Mouse (Mus musculus): ENCODE results near the gene Zfp609. TPM values are rescaled to one million over a fixed set of nuclear protein-coding genes. Genes with fewer than 3 reads are reported as not detected.

The Zfp609 gene
- 6.8 and 9.2 TPM in 2 replicates for total RNA-seq (2015; ENCODE audit: low replicate concordance)
- 2.4 and 2.8 TPM in 2 replicates for total RNA-seq (2017; ENCODE audit: low replicate concordance)

DNA sequence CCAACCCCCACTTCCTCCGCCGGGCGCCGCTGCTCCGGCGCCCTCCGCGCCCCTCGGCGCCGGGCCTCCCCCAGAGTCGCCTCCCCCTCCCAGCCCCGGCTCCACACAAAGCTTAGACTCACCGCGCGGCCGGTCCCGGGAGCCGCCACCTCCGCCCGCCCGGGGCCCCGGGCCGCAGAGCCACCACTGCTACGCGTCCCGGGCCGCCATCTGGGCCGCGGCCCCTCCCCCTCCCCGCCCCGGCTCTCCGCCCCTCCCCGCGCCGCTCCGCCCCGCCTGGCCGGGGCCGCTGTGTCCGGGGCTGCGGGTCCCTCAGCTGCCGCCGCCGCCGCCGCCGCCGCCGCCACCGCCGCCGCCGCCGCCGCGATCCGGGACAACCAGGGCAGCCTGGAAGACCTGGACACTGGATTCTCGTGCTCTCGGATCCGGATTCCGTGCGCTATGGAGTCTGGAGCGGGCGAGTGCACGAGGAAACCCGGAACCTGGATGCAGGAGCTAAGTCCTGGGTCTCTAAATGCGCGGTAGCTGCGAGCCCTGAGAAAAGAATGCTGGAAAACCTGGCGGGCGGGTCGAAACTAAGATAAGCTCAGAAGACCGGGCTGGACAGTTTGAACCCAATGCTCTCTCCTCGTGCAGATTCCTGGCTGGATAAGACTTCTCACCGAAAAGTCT is at the start of gene Zfp609:
Gene Zfp609, minus strand, starts transcription at position 221 of the 672 bp plus-strand sequence.
- peak; percentile 75 for ATAC-seq (replicated peaks; ENCODE audit: low FRiP score, poor library complexity, severe bottlenecking)

DNA sequence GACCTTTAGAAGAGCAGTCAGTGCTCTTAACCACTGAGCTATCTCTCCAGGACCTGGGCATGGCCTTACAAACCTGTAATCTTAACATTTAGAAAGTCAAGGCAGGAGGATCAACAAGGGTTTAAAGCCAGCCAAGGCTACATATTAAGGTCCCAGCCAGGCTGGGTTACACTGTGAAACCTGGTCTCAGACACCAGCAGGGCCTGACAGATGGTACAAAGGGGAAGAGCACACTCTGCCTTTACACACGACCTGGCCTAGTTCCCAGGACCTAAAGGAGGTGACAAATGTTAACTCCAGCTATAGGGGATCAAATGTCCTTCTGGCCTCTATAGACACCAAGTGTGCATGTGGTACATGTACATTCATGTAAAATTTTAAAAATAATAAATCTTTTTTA is 32.3 kb upstream of the Zfp609 start:
- ATAC-seq (replicated peaks; ENCODE audit: low FRiP score, poor library complexity, severe bottlenecking) = no peak

DNA sequence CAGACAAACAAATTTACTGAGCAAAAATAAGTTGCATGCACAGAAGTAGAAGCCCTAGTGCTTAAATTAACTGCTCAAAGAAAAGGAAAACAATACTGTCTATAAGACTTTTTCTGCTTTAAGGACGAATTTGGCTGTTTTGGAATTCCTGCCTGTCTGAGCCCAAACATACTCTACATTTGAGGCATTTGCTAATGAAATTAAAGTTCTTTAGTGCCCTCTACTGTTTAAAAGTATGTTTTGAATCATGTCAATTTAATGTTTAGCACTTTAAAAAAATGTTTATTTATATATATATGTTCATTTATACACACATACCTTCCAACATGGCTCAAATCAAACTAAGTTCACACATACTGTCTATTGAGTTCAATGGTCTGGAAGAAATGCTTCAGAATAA is 22.8 kb upstream of the Zfp609 start:
- no peak for ATAC-seq (replicated peaks; ENCODE audit: low FRiP score, poor library complexity, severe bottlenecking)

DNA sequence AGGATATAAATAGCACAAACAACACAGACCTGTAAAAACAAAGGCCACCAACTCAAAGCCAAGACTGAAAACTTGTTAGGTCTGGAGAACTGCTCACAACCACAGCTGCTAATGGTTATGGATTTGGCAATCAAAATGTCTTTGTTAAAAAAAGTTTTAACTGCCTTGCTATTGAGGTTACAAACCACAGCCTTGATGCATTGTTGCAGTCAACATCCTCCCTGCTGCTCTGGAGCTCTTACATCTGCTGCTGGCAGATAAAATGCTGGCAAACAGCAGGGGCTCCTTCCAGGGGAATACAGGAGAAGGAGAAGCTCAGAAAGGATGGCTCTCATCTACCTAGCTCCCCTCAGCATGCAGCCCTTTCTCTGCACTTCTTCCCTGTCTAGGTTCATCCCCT is 20.8 kb upstream of the Zfp609 start:
- no peak for ATAC-seq (replicated peaks; ENCODE audit: low FRiP score, poor library complexity, severe bottlenecking)

DNA sequence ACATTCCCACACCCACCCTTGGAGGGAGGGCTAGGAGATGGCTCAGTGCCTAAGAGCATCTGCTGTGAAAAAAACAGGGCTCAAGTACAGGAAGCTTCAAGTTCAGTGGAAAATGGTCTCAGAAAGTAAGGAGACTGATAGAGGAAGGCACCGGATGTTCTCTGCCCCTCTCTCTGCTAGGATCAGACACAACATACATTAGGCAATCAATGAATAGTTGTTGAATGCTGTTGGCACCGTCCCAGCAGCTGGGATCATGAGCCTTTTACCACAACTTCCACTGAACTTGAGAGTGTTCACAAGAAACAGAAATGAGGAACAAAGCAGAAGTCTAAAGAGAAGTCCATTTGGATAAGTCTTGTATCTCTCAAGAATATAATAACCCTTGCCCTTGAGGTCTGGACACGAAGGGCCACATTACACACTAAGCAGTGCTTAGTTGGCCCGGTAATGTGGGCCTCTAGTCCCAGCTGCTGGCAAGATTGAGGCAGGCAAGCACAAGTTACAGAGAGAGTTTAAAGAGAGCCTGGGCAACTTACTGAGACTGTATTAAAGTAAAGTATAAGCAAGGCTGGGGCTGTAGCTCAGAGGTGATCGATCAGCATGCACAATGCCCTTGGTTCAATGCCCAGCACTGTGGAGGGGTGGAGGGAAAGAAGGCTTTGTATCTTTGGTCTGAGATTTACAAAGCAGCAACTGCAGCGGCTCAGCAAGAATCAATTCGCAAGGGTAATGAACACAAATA is 17.2 kb upstream of the Zfp609 start:
- ATAC-seq (replicated peaks; ENCODE audit: low FRiP score, poor library complexity, severe bottlenecking) = no peak

DNA sequence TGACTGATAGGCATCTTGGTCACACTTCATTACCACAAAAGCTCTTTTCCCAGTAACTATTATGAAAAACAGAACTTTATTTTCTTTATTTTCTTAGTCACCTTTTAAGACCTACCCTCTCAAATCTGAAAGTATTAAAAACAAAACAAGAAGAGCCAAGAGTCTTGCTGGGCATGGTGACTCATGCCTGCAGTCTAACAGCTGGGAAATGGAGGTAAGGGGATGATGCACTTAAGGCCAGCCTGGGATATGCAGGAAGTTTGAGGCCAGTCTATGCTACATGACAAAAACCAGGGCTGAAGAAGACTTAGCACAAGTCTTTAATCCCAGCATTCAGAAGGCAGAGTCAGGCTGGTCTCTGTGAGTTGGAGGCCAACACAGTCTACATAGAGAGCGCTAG is 12.5 kb upstream of the Zfp609 start:
- no peak for ATAC-seq (replicated peaks; ENCODE audit: low FRiP score, poor library complexity, severe bottlenecking)

DNA sequence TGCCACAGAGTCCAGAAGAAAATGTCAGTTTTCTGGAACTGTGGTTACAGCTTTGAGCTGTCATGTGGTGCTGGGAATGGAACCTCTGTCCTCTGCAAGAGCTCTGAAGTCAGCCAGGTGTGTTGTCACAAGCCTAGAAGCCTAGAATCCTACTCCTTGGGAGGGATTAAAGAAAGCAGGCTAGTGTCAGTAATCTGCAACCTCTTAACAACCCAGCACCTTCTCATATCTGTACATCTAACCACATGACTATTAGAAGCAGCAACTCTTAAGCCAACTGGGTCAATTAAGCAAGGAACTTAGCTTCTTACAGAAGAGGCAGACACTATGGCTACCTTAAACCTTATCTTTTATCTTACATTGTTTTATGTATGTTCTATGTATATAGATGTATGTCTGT is 9.6 kb upstream of the Zfp609 start:
- no peak for ATAC-seq (replicated peaks; ENCODE audit: low FRiP score, poor library complexity, severe bottlenecking)

DNA sequence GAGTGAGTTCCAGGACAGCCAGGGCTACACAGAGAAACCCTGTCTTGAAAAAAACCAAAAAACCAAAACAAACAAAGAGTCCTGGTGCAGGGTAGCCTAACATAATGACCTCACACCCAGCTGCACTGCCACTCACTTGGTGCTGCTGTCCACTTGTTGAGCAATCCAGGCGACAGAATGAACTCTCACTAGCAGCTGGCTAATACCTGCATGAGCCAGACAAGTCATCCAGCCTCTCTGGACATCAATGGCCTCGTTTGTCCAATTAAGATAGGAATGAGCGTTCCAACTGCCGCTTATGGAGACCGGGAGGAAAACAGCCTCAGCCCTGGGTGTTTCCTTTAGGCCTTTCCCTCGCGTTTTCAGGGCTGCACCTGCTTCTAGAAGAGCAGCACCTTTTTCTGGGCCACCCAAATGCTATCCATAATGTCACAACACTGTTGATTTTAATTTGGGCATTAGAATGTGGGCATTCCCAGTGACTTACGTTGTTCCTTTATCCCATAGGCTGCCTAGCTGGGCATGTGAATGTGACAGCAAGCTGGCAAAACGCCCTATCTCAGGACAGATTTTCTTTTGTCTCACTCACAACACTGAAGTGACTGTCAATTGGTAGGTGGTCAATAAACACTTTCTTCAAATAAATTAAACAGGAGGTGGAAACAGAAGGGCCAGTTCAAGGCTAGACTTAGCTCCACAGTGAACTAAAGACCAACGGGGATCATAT is 7.4 kb upstream of the Zfp609 start:
- ATAC-seq (replicated peaks; ENCODE audit: low FRiP score, poor library complexity, severe bottlenecking) = no peak

DNA sequence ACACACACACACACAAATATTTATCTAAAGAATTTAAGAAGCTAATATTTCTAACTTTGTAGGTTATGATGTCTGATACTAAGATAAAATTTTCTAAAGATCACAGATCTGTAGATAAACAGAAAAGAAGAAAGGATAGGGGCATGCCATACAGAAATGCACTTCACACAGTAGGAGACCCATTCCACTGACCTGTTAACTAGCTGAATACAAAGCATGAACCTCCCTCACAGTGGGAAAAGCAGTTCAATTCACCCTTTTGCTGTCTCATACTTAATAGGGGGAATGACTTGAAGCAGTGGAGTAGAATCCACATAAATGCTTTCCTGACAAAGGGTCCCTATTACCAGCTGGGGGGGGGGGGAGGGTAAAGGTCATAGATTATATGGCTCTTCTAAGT is 6.3 kb upstream of the Zfp609 start:
- ATAC-seq (replicated peaks; ENCODE audit: low FRiP score, poor library complexity, severe bottlenecking) = no peak

DNA sequence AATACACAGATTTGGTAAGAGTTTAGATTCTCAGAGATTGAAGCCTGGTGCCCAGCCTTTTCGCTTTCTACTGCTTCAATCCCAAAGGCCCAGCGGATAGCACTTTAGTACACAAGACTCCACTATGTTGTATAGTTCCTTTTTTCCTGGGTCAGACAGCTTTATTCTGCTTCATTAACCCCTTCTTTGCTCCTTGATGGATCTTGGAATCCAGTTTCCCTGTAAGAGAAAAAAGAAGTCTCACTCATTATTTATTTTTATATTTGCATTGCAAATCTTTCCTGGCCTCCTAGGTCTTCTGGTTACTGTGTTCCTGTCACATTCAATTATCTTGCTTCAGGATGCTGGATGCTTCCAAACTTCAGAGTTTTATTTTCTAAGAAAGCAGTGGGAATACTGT is 5.9 kb upstream of the Zfp609 start:
- ATAC-seq (replicated peaks; ENCODE audit: low FRiP score, poor library complexity, severe bottlenecking) = no peak

DNA sequence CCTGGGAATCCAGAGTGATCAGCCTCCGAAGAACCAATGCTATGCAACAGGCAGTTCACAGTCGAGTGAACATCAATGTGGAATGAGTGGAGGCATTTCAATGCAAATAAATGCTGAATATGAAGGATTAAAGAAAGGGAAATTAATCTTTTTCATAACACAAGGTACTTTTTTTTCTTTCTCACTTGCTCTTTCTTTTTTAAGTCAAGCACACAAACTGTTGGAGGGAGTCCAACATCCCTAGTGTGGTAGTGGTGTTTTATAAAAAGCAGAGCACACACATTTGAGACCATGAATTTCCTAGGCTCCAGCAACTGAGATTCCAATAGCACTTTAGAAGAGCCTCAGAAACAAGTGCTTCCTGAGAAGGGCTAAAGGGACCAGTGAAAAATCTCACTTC is 4.7 kb upstream of the Zfp609 start:
- ATAC-seq (replicated peaks; ENCODE audit: low FRiP score, poor library complexity, severe bottlenecking) = no peak

DNA sequence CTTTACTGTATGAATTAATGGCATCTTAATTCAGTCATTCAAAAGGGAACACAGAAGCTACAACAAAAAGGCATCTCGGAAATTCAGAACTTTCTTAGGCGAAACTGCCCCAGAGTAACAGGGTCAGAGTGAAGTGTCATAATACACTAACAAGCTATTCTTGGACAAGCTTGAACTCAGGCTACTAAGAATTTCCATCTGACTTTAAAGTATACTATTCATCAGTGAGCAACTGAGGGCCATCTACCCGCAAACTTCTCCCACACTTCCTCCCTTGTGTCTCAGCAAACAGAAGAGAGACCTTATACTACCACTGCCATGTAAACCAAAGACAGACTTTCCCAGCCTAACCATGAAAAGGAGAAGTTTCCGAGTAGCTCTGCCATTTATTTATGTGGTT is 3.8 kb upstream of the Zfp609 start:
- no peak for ATAC-seq (replicated peaks; ENCODE audit: low FRiP score, poor library complexity, severe bottlenecking)

DNA sequence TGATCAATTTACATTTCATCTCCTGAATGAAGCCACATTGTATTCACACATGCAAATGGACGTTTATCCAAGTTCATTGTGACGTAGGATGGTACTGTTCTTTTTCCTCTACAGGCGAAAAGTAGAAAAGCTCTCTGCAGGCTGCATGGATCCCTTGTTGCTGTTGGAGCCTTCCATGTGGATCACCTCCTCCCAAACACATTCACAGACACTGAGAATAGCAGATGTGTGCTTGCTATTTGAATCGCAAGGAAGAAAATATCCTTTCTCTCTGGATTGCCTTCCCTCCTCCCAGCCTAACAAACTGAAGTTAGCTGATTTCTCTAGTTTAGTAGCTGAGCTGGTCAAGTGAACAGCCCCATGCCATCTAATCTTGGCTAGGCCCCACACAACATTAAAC is 2.9 kb upstream of the Zfp609 start:
- no peak for ATAC-seq (replicated peaks; ENCODE audit: low FRiP score, poor library complexity, severe bottlenecking)

DNA sequence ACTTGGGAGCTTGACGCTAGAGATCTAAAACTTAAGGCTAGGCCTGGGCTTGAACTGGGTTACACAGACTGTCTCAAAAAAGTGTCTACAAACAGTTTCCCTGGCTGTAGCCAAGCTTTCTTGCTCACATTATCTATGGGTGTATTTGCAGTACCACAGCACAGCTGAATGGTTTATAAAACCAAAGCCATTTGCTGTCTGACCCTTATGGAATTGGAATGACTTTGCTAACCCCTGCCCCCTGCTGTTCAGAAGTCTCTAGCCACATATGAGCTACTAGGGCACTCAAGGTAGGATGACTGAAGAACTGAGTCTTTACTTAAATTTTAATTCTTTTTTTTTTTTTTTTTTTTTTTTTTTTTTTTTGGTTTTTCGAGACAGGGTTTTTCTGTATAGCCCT is 2.0 kb upstream of the Zfp609 start:
- no peak for ATAC-seq (replicated peaks; ENCODE audit: low FRiP score, poor library complexity, severe bottlenecking)

DNA sequence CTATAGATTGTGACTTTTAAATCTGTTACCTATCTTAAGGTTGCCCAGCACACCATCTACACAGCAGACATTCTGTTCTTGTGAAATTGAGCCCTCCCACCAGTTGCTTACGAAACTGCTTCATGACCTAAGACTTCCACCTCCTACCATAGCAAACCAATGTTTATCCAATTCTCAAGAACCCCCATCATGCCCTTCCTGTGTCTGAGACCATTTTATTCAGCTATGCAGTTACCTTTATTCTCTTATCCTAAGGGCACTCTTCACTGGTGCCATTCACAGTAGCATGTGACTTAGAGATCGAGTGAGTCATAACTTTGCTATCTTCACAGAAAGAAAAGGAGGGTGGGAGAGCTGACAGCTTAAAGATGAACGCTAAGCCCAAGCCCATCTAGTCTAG is 1.1 kb upstream of the Zfp609 start:
- ATAC-seq (replicated peaks; ENCODE audit: low FRiP score, poor library complexity, severe bottlenecking) = no peak

DNA sequence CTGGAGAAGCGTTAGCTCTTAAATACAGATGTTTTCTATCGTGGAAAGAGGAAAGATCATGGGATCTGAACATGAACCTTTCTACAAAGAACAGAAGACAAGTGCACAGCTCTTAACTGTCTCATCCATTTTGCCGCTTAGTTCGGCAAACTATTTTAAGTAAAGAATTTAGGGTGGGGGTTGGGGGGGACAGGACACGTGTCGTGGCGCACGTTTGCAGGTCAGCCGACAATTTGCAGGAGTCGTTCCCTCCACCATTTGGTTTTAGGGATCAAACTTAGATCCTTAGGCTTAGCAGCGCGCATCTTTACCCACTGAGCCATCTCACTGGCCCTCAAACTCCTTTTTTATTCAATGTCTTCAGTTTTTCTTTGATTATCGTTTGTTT is 646 bp upstream of the Zfp609 start:
- no peak for ATAC-seq (replicated peaks; ENCODE audit: low FRiP score, poor library complexity, severe bottlenecking)

DNA sequence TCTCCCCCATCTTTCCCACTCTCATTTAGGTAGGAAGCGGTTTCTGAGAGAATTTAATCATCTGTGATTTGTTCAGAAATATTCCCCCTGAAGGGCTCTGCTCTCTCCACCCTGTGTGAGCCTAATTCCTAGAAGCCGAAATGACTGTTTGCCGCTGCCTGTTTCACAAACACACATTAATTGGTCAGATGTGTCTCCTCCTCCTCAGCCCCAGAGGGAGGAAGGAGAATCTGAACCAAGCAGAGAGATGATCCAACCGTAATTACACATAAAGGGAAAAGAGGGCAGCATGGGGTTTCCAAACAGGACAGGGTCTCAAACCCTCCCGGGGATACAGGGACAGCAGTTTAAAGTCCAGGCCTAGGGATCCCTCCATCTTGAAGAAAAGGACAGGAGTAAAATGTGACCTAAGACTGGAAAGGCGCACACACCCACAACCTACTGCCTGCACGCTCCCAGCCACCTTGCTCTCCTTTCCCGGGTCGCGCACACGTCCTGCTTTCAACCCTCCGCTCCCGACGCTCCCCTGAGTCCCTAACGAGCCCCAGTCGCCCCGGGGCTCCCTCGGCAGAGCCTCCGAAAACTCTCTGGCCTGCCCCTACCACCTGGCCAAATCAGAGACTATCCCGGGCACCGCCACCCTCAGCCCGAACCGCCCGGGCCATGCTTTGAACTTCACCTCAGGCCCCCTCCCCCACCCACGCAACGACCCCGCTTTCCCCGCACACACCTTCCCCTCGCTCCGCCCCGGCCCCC is 598 bp downstream of the Zfp609 start:
- peak; percentile 63 for ATAC-seq (replicated peaks; ENCODE audit: low FRiP score, poor library complexity, severe bottlenecking)

DNA sequence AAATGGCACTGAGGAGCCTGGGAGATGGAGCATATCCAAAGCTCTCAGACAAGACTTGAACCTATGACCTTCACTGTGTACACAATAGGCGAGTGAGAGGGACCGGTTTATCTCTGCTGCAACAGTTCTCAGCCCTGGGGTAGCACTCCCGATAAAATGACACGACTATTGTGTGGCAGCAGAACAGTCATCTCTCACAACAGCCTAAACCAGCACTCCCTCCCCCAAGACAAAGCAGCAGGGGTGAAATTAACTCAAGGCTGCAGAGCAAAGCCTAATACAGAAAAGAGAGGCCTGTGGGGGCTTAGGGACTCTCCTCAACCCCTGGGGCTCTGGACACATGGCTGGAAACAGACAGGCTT is 1.2 kb downstream of the Zfp609 start:
- ATAC-seq (replicated peaks; ENCODE audit: low FRiP score, poor library complexity, severe bottlenecking) = 0 out of 2 replicates have a peak, but pooled peaks have one; percentile 18

DNA sequence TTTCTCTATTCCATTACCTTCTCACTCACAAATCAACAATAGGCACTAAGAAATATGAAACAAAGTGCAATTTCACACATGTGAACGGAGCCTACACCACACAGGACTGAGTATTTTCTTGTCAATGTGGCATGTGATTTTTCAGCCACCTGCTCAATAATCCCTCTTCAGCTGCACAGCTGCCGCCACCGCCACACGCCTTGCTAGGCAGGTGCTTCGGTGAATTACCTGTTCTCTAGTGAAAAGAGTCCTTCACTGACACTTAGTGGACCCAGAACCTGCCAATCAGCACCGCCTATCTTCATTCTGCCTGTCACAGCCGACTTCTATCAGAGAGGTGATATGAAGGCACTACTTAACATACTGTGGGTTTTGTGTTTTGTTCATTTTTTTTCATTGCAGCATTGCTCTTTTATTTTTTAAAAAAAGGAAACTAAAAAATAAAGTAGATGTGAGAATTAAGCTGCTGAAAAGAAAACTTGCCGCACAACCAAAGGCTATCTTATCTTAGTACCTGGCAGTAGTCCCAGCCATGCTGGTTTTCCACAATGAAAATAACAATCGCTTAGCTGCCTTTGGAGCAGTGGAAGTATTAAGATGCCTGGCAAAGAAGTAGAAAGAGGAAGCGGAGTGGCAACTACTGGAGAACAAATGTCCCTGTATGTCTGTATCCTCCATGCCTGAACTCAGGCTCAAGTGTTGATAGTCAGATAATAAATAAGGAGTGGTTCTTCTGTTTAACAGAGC is 3.5 kb downstream of the Zfp609 start:
- ATAC-seq (replicated peaks; ENCODE audit: low FRiP score, poor library complexity, severe bottlenecking) = no peak

DNA sequence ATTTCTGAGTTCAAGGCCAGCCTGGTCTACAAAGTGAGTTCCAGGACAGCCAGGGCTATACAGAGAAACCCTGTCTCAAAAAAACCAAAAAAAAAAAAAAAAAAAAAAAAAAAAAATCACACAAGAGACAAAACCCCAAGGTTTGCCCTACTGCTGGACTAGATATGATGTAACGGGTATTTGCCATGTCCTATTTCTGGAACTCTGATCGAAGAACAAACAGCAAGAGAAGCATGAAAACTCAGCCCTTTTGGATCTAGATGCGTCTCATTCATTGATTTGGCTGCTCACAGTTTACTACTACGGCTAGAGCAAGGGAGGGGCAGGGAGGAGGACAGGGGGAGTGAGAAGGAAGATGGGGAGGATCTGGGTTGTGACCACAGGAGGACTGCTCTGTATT is 5.4 kb downstream of the Zfp609 start:
- no peak for ATAC-seq (replicated peaks; ENCODE audit: low FRiP score, poor library complexity, severe bottlenecking)

Data from erythroid progenitor cell, adult 5-6 weeks (primary cell).